In genomic region chr7:29178106-29178505, GRCm38 (mm10) we compare ENCODE assay signal across 8 mouse cellular contexts. TPM values are rescaled to one million over a fixed set of nuclear protein-coding genes. Genes with fewer than 3 reads are reported as not detected.
DNase-seq lines count a peak whose midpoint lies in the region; ATAC-seq and TF ChIP-seq lines count a peak whose summit lies in the region.
"Had no signal": no experiment of that assay in that cellular context is flagged by ENCODE, and none has a peak within 500 bp of the region (broad histone marks: within the 10 kb centered on the region; RNA-seq: fewer than 3 reads in every experiment).

No protein-coding gene starts in this region.

- H3K27me3 ChIP-seq in hindbrain, embryonic 12.5 days = peaks cover 27% of the 10 kb centered on the region
- H3K27me3 ChIP-seq in hindbrain, embryonic 16.5 days (replicated peaks; ENCODE audit: control insufficient read depth, insufficient read depth, low read length) = peaks cover 15% of the 10 kb centered on the region
- H3K27me3 ChIP-seq in E14TG2a.4 (ENCODE audit: insufficient read depth, low read length) = peaks cover 7% of the 10 kb centered on the region
- H3K27me3 ChIP-seq in liver, embryonic 12.5 days (replicated peaks) = peaks cover 15% of the 10 kb centered on the region

- no peak overlapping the region for H3K4me3 ChIP-seq in hindbrain, embryonic 12.5 days
- no peak overlapping the region for H3K4me3 ChIP-seq in hindbrain, embryonic 16.5 days (ENCODE audit: low read length)
- H3K4me3 ChIP-seq in E14TG2a.4 (replicated peaks; ENCODE audit: low read length) = no peak overlapping the region
- no peak overlapping the region for H3K4me3 ChIP-seq in liver, embryonic 12.5 days

- WGBS in hindbrain, embryonic 12.5 days = 89% methylated on average over 4 of the region's 4 CpGs
- 94% methylated on average over 4 of the region's 4 CpGs for WGBS in hindbrain, embryonic 16.5 days
- 88% methylated on average over 4 of the region's 4 CpGs for WGBS in liver, embryonic 12.5 days (ENCODE audit: insufficient replicate concordance)

- no peaks in the 10 kb centered on the region for H3K9me3 ChIP-seq in hindbrain, embryonic 12.5 days (replicated peaks)
- no peaks in the 10 kb centered on the region for H3K9me3 ChIP-seq in hindbrain, embryonic 16.5 days (ENCODE audit: control insufficient read depth, low read length)
- H3K9me3 ChIP-seq in E14TG2a.4 (ENCODE audit: low read length) = no peaks in the 10 kb centered on the region
- no peaks in the 10 kb centered on the region for H3K9me3 ChIP-seq in liver, embryonic 12.5 days (replicated peaks)

- H3K4me1 ChIP-seq in hindbrain, embryonic 12.5 days = peaks cover 22% of the 10 kb centered on the region
- peaks cover 17% of the 10 kb centered on the region for H3K4me1 ChIP-seq in hindbrain, embryonic 16.5 days (ENCODE audit: control insufficient read depth, insufficient read depth, low read depth, low read length)
- H3K4me1 ChIP-seq in E14TG2a.4 (replicated peaks; ENCODE audit: low read depth, low read length) = peaks cover 36% of the 10 kb centered on the region
- peaks cover 24% of the 10 kb centered on the region for H3K4me1 ChIP-seq in liver, embryonic 12.5 days

- peak; percentile 21; the same call in 1 of the 2 replicates for TF ChIP-seq CTCF in E14TG2a.4 (conservative IDR thresholded peaks at IDR 0.05; ENCODE audit: low read length)

- DNase-seq in 3T3-L1 (ENCODE audit: low read depth, low spot score) = peak; percentile 26
- no peak for DNase-seq in adrenal gland, adult 2 months
- DNase-seq in adrenal gland, postnatal 14 days = no peak
- DNase-seq: lung, postnatal 4 days had no signal

- H3K4me2 ChIP-seq in hindbrain, embryonic 12.5 days (replicated peaks) = 0 out of 2 replicates have a peak overlapping the region, but pooled peaks have one; percentile 8
- no peak overlapping the region for H3K4me2 ChIP-seq in hindbrain, embryonic 16.5 days (ENCODE audit: low read length)
- peak overlapping the region; percentile 88 for H3K4me2 ChIP-seq in liver, embryonic 12.5 days

- no peak overlapping the region for H3K27ac ChIP-seq in hindbrain, embryonic 12.5 days
- H3K27ac ChIP-seq in hindbrain, embryonic 16.5 days (ENCODE audit: low read depth, low read length) = no peak overlapping the region
- no peak overlapping the region for H3K27ac ChIP-seq in liver, embryonic 12.5 days

- peaks cover 40% of the 10 kb centered on the region for H3K36me3 ChIP-seq in hindbrain, embryonic 12.5 days
- peaks cover 28% of the 10 kb centered on the region for H3K36me3 ChIP-seq in hindbrain, embryonic 16.5 days (ENCODE audit: control insufficient read depth, insufficient read depth, low read length)
- peaks cover 57% of the 10 kb centered on the region for H3K36me3 ChIP-seq in E14TG2a.4 (ENCODE audit: insufficient read depth, low read length)
- peaks cover 55% of the 10 kb centered on the region for H3K36me3 ChIP-seq in liver, embryonic 12.5 days

- ATAC-seq in hindbrain, embryonic 12.5 days (ENCODE audit: low FRiP score) = no peak
- no peak for ATAC-seq in hindbrain, embryonic 16.5 days
- ATAC-seq in liver, embryonic 12.5 days = no peak

- no peak overlapping the region for H3K9ac ChIP-seq in hindbrain, embryonic 12.5 days
- H3K9ac ChIP-seq in hindbrain, embryonic 16.5 days (ENCODE audit: low read depth, low read length) = no peak overlapping the region
- H3K9ac ChIP-seq in liver, embryonic 12.5 days = peak overlapping the region; percentile 86; the same call in 1 of the 2 replicates

RNA-seq across cellular contexts. Expression of gene Psmd8, which starts 2.4 kb away (rescaled TPM):
- 285 and 288 TPM in 2 replicates for polyA plus RNA-seq in hindbrain, embryonic 12.5 days (2016; fragmentation: Nextera tagmentation; extraction: Ambion mirVana)
- polyA plus RNA-seq in hindbrain, embryonic 16.5 days (2015; fragmentation: Nextera tagmentation; extraction: Ambion mirVana) = 278 and 284 TPM in 2 replicates
- 170 and 180 TPM in 2 replicates for polyA plus RNA-seq in liver, embryonic 12.5 days (2016; fragmentation: Nextera tagmentation; extraction: Ambion mirVana)
- 100 to 1,000 TPM; 194 to 223 TPM for total RNA-seq in adrenal gland, adult 2 months (2021)
- 102 and 114 TPM in 2 replicates for polyA plus RNA-seq in adrenal gland, adult 2 months (2012; rRNA removed)
- total RNA-seq in adrenal gland, postnatal 14 days (2021) = 212 and 215 TPM in 2 replicates

RNA-seq across cellular contexts. Expression of gene Spred3, which starts 7.9 kb away (rescaled TPM):
- polyA plus RNA-seq in hindbrain, embryonic 12.5 days (2016; fragmentation: Nextera tagmentation; extraction: Ambion mirVana) = 5.9 and 6.4 TPM in 2 replicates
- 8.4 and 10.4 TPM in 2 replicates for polyA plus RNA-seq in hindbrain, embryonic 16.5 days (2015; fragmentation: Nextera tagmentation; extraction: Ambion mirVana)
- 0.72 TPM in 2 replicates for polyA plus RNA-seq in liver, embryonic 12.5 days (2016; fragmentation: Nextera tagmentation; extraction: Ambion mirVana)
- total RNA-seq in adrenal gland, adult 2 months (2021) = 1 to 10 TPM; 5.2 to 7.4 TPM
- polyA plus RNA-seq in adrenal gland, adult 2 months (2012; rRNA removed) = 14.4 and 18.0 TPM in 2 replicates
- total RNA-seq in adrenal gland, postnatal 14 days (2021) = 6.6 and 6.9 TPM in 2 replicates

RNA-seq across cellular contexts. Expression of gene Ggn, which starts 8.1 kb away (rescaled TPM):
- polyA plus RNA-seq in hindbrain, embryonic 12.5 days (2016; fragmentation: Nextera tagmentation; extraction: Ambion mirVana) = 0.46 and 0.56 TPM in 2 replicates
- polyA plus RNA-seq in hindbrain, embryonic 16.5 days (2015; fragmentation: Nextera tagmentation; extraction: Ambion mirVana) = 0.36 and 0.81 TPM in 2 replicates
- polyA plus RNA-seq in liver, embryonic 12.5 days (2016; fragmentation: Nextera tagmentation; extraction: Ambion mirVana) = 0.07 and 0.26 TPM in 2 replicates
- 1 to 10 TPM; 1.1 to 1.7 TPM for total RNA-seq in adrenal gland, adult 2 months (2021)
- 3.0 and 3.8 TPM in 2 replicates for polyA plus RNA-seq in adrenal gland, adult 2 months (2012; rRNA removed)
- total RNA-seq in adrenal gland, postnatal 14 days (2021) = 1.1 and 1.2 TPM in 2 replicates

RNA-seq across cellular contexts. Expression of gene Fam98c, which starts 22.1 kb away (rescaled TPM):
- 20.0 and 21.7 TPM in 2 replicates for polyA plus RNA-seq in hindbrain, embryonic 12.5 days (2016; fragmentation: Nextera tagmentation; extraction: Ambion mirVana)
- polyA plus RNA-seq in hindbrain, embryonic 16.5 days (2015; fragmentation: Nextera tagmentation; extraction: Ambion mirVana) = 34.6 and 44.1 TPM in 2 replicates
- polyA plus RNA-seq in liver, embryonic 12.5 days (2016; fragmentation: Nextera tagmentation; extraction: Ambion mirVana) = 12.4 and 12.5 TPM in 2 replicates
- total RNA-seq in adrenal gland, adult 2 months (2021) = 10 to 100 TPM in 1 of 2 experiments, 1 to 10 TPM in 1; 9.7 to 12.1 TPM
- polyA plus RNA-seq in adrenal gland, adult 2 months (2012; rRNA removed) = 35.2 and 43.4 TPM in 2 replicates
- total RNA-seq in adrenal gland, postnatal 14 days (2021) = 8.0 and 15.8 TPM in 2 replicates

RNA-seq across cellular contexts. Expression of gene Catsperg1, which starts 35.7 kb away (rescaled TPM):
- polyA plus RNA-seq in hindbrain, embryonic 12.5 days (2016; fragmentation: Nextera tagmentation; extraction: Ambion mirVana) = 0.72 and 1.0 TPM in 2 replicates
- polyA plus RNA-seq in hindbrain, embryonic 16.5 days (2015; fragmentation: Nextera tagmentation; extraction: Ambion mirVana) = 2.3 and 2.5 TPM in 2 replicates
- polyA plus RNA-seq in liver, embryonic 12.5 days (2016; fragmentation: Nextera tagmentation; extraction: Ambion mirVana) = 0.26 and 0.48 TPM in 2 replicates
- total RNA-seq in adrenal gland, adult 2 months (2021) = under 1 TPM; 0.52 to 0.73 TPM
- 0.84 and 1.2 TPM in 2 replicates for polyA plus RNA-seq in adrenal gland, adult 2 months (2012; rRNA removed)
- 0.63 and 0.79 TPM in 2 replicates for total RNA-seq in adrenal gland, postnatal 14 days (2021)
